Mouse (Mus musculus): Measurements from ENCODE around the gene Vipr2. TPM values are rescaled to one million over a fixed set of nuclear protein-coding genes. Genes with fewer than 3 reads are reported as not detected.

Vipr2 gene
- total and polyA plus RNA-seq, 3 experiments, result 0.16 TPM; not detected in 2

- Histone ChIP-seq H3K36me3 (replicated peaks) (no peaks in the 10 kb centered on the region), H3K4me3 (ENCODE audit: low read depth, low read length) (no peak overlapping the region), H3K9me3 (replicated peaks) (no peaks in the 10 kb centered on the region), H3K4me1 (ENCODE audit: insufficient read depth, low read depth, low read length) (no peaks in the 10 kb centered on the region), H3K27me3 (ENCODE audit: insufficient read depth, low read length) (peaks cover 2% of the 10 kb centered on the region; the same call in 1 of the 2 replicates)
- DNase-seq (ENCODE audit: low spot score) (no peak), ATAC-seq (ENCODE audit: extremely low read depth, insufficient number of reproducible peaks, low FRiP score, poor library complexity, severe bottlenecking) (no peak)
- TF ChIP-seq GATA2 (IDR thresholded peaks at IDR 0.05; ENCODE audit: borderline replicate concordance, low read depth, low read length) (no peak), POLR2AphosphoS5 (IDR thresholded peaks at IDR 0.05; ENCODE audit: insufficient replicate concordance, low read depth, low read length) (no peak), CTCF (IDR thresholded peaks at IDR 0.05; ENCODE audit: low read depth, low read length) (no peak), TAL1 (conservative IDR thresholded peaks at IDR 0.05; ENCODE audit: low read depth, low read length) (no peak), GATA1 (IDR thresholded peaks at IDR 0.05; ENCODE audit: borderline replicate concordance, low read length) (no peak)
Observed at GRCm38 (mm10) chr12:116142464-116142863, 64.9 kb downstream of the Vipr2 start.

- TF ChIP-seq POLR2AphosphoS5 (IDR thresholded peaks at IDR 0.05; ENCODE audit: insufficient replicate concordance, low read depth, low read length), result no peak
- no peak for TF ChIP-seq TAL1 (conservative IDR thresholded peaks at IDR 0.05; ENCODE audit: low read depth, low read length)
- TF ChIP-seq GATA2 (IDR thresholded peaks at IDR 0.05; ENCODE audit: borderline replicate concordance, low read depth, low read length), result no peak
- TF ChIP-seq CTCF (IDR thresholded peaks at IDR 0.05; ENCODE audit: low read depth, low read length), result no peak
- TF ChIP-seq GATA1 (IDR thresholded peaks at IDR 0.05; ENCODE audit: borderline replicate concordance, low read length), result no peak
- H3K27me3 ChIP-seq (ENCODE audit: insufficient read depth, low read length), result no peaks in the 10 kb centered on the region; the same call in 1 of the 2 replicates
- ATAC-seq (ENCODE audit: extremely low read depth, insufficient number of reproducible peaks, low FRiP score, poor library complexity, severe bottlenecking), result no peak
- H3K36me3 ChIP-seq (replicated peaks), result no peaks in the 10 kb centered on the region
- no peaks in the 10 kb centered on the region for H3K9me3 ChIP-seq (replicated peaks)
- H3K4me3 ChIP-seq (ENCODE audit: low read depth, low read length), result no peak overlapping the region
- DNase-seq (ENCODE audit: low spot score), result no peak
- no peaks in the 10 kb centered on the region for H3K4me1 ChIP-seq (ENCODE audit: insufficient read depth, low read depth, low read length)
Observed at GRCm38 (mm10) chr12:116145246-116145645, 67.7 kb downstream of the Vipr2 start.

- TF ChIP-seq GATA1 (IDR thresholded peaks at IDR 0.05; ENCODE audit: borderline replicate concordance, low read length), result no peak
- TF ChIP-seq CTCF (IDR thresholded peaks at IDR 0.05; ENCODE audit: low read depth, low read length), result no peak
- TF ChIP-seq TAL1 (conservative IDR thresholded peaks at IDR 0.05; ENCODE audit: low read depth, low read length), result no peak
- TF ChIP-seq GATA2 (IDR thresholded peaks at IDR 0.05; ENCODE audit: borderline replicate concordance, low read depth, low read length), result no peak
- TF ChIP-seq POLR2AphosphoS5 (IDR thresholded peaks at IDR 0.05; ENCODE audit: insufficient replicate concordance, low read depth, low read length), result no peak
- DNase-seq (ENCODE audit: low spot score) (no peak), ATAC-seq (ENCODE audit: extremely low read depth, insufficient number of reproducible peaks, low FRiP score, poor library complexity, severe bottlenecking) (no peak)
- Histone ChIP-seq H3K9me3 (replicated peaks) (no peaks in the 10 kb centered on the region), H3K27me3 (ENCODE audit: insufficient read depth, low read length) (no peaks in the 10 kb centered on the region; the same call in 1 of the 2 replicates), H3K4me1 (ENCODE audit: insufficient read depth, low read depth, low read length) (no peaks in the 10 kb centered on the region), H3K4me3 (ENCODE audit: low read depth, low read length) (no peak overlapping the region), H3K36me3 (replicated peaks) (no peaks in the 10 kb centered on the region)
Observed at GRCm38 (mm10) chr12:116145686-116146085, 68.2 kb downstream of the Vipr2 start.

- Histone ChIP-seq H3K4me3 (ENCODE audit: low read depth, low read length) (no peak overlapping the region), H3K9me3 (replicated peaks) (no peaks in the 10 kb centered on the region), H3K27me3 (ENCODE audit: insufficient read depth, low read length) (no peaks in the 10 kb centered on the region; the same call in 1 of the 2 replicates), H3K36me3 (replicated peaks) (no peaks in the 10 kb centered on the region), H3K4me1 (ENCODE audit: insufficient read depth, low read depth, low read length) (no peaks in the 10 kb centered on the region)
- TF ChIP-seq CTCF (IDR thresholded peaks at IDR 0.05; ENCODE audit: low read depth, low read length), result no peak
- TF ChIP-seq TAL1 (conservative IDR thresholded peaks at IDR 0.05; ENCODE audit: low read depth, low read length), result no peak
- no peak for TF ChIP-seq GATA2 (IDR thresholded peaks at IDR 0.05; ENCODE audit: borderline replicate concordance, low read depth, low read length)
- no peak for TF ChIP-seq POLR2AphosphoS5 (IDR thresholded peaks at IDR 0.05; ENCODE audit: insufficient replicate concordance, low read depth, low read length)
- TF ChIP-seq GATA1 (IDR thresholded peaks at IDR 0.05; ENCODE audit: borderline replicate concordance, low read length), result no peak
- DNase-seq (ENCODE audit: low spot score), result no peak
- ATAC-seq (ENCODE audit: extremely low read depth, insufficient number of reproducible peaks, low FRiP score, poor library complexity, severe bottlenecking), result no peak
Observed at GRCm38 (mm10) chr12:116146996-116147634, 69.6 kb downstream of the Vipr2 start.

- ATAC-seq (ENCODE audit: extremely low read depth, insufficient number of reproducible peaks, low FRiP score, poor library complexity, severe bottlenecking) (no peak), DNase-seq (ENCODE audit: low spot score) (no peak)
- H3K4me3 ChIP-seq (ENCODE audit: low read depth, low read length), result no peak overlapping the region
- no peaks in the 10 kb centered on the region for H3K9me3 ChIP-seq (replicated peaks)
- no peaks in the 10 kb centered on the region for H3K27me3 ChIP-seq (ENCODE audit: insufficient read depth, low read length)
- TF ChIP-seq GATA1 (IDR thresholded peaks at IDR 0.05; ENCODE audit: borderline replicate concordance, low read length) (no peak), GATA2 (IDR thresholded peaks at IDR 0.05; ENCODE audit: borderline replicate concordance, low read depth, low read length) (no peak), POLR2AphosphoS5 (IDR thresholded peaks at IDR 0.05; ENCODE audit: insufficient replicate concordance, low read depth, low read length) (no peak), CTCF (IDR thresholded peaks at IDR 0.05; ENCODE audit: low read depth, low read length) (no peak), TAL1 (conservative IDR thresholded peaks at IDR 0.05; ENCODE audit: low read depth, low read length) (no peak)
- H3K4me1 ChIP-seq (ENCODE audit: insufficient read depth, low read depth, low read length), result no peaks in the 10 kb centered on the region
- H3K36me3 ChIP-seq (replicated peaks), result no peaks in the 10 kb centered on the region
Observed at GRCm38 (mm10) chr12:116152866-116153428, 75.4 kb downstream of the Vipr2 start.

GRCm38 (mm10) chr12:116156792-116157532 lies 79.4 kb downstream of the Vipr2 start:
- no peaks in the 10 kb centered on the region for H3K9me3 ChIP-seq (replicated peaks)
- ATAC-seq (ENCODE audit: extremely low read depth, insufficient number of reproducible peaks, low FRiP score, poor library complexity, severe bottlenecking), result no peak
- no peak for TF ChIP-seq TAL1 (conservative IDR thresholded peaks at IDR 0.05; ENCODE audit: low read depth, low read length)
- no peak for TF ChIP-seq POLR2AphosphoS5 (IDR thresholded peaks at IDR 0.05; ENCODE audit: insufficient replicate concordance, low read depth, low read length)
- TF ChIP-seq CTCF (IDR thresholded peaks at IDR 0.05; ENCODE audit: low read depth, low read length), result no peak
- no peak for TF ChIP-seq GATA2 (IDR thresholded peaks at IDR 0.05; ENCODE audit: borderline replicate concordance, low read depth, low read length)

More at GRCm38 (mm10) chr12:116156792-116157532, 79.4 kb downstream of the Vipr2 start:
- no peak overlapping the region for H3K4me3 ChIP-seq (ENCODE audit: low read depth, low read length)
- H3K27me3 ChIP-seq (ENCODE audit: insufficient read depth, low read length), result no peaks in the 10 kb centered on the region
- no peak for DNase-seq (ENCODE audit: low spot score)
- no peaks in the 10 kb centered on the region for H3K4me1 ChIP-seq (ENCODE audit: insufficient read depth, low read depth, low read length)
- H3K36me3 ChIP-seq (replicated peaks), result no peaks in the 10 kb centered on the region

Measured in G1E (cell line).